In genomic region chr15:11190447-11190846, GRCm38 (mm10) we compare ENCODE assay signal across 30 mouse cellular contexts.
DNase-seq lines count a peak whose midpoint lies in the region; ATAC-seq and TF ChIP-seq lines count a peak whose summit lies in the region.
"Had no signal": no experiment of that assay in that cellular context is flagged by ENCODE, and none has a peak within 500 bp of the region (broad histone marks: within the 10 kb centered on the region; RNA-seq: fewer than 3 reads in every experiment).

No protein-coding gene starts in this region.

- no peak overlapping the region for H3K27ac ChIP-seq in kidney, postnatal 0 days
- H3K27ac ChIP-seq in liver, embryonic 16.5 days (ENCODE audit: low read length), result no peak overlapping the region
- H3K27ac ChIP-seq in lung, embryonic 16.5 days (ENCODE audit: low read length), result no peak overlapping the region
- H3K27ac ChIP-seq: embryonic facial prominence, embryonic 10.5 days; embryonic facial prominence, embryonic 13.5 days; forebrain, embryonic 12.5 days; forebrain, embryonic 15.5 days; heart, embryonic 15.5 days; hindbrain, embryonic 10.5 days; hindbrain, embryonic 13.5 days had no signal

- no peaks in the 10 kb centered on the region for H3K27me3 ChIP-seq in kidney, postnatal 0 days (ENCODE audit: insufficient read depth, low read length)
- H3K27me3 ChIP-seq in liver, embryonic 16.5 days (ENCODE audit: control insufficient read depth, insufficient read depth, low read depth, low read length), result no peaks in the 10 kb centered on the region
- no peaks in the 10 kb centered on the region for H3K27me3 ChIP-seq in lung, embryonic 16.5 days (ENCODE audit: control insufficient read depth, insufficient read depth, low read depth, low read length)
- H3K27me3 ChIP-seq: CH12.LX; embryonic facial prominence, embryonic 13.5 days; forebrain, embryonic 12.5 days; forebrain, embryonic 15.5 days; heart, embryonic 12.5 days; heart, embryonic 15.5 days; hindbrain, embryonic 13.5 days had no signal

- H3K36me3 ChIP-seq in kidney, postnatal 0 days (ENCODE audit: insufficient read depth, low read length), result no peaks in the 10 kb centered on the region
- no peaks in the 10 kb centered on the region for H3K36me3 ChIP-seq in liver, embryonic 16.5 days (ENCODE audit: control insufficient read depth, insufficient read depth)
- no peaks in the 10 kb centered on the region for H3K36me3 ChIP-seq in lung, embryonic 16.5 days (ENCODE audit: control insufficient read depth, insufficient read depth, low read length)
- H3K36me3 ChIP-seq: embryonic facial prominence, embryonic 10.5 days; embryonic facial prominence, embryonic 13.5 days; forebrain, embryonic 12.5 days; forebrain, embryonic 15.5 days; G1E; heart, embryonic 12.5 days; heart, embryonic 15.5 days; hindbrain, embryonic 10.5 days; hindbrain, embryonic 13.5 days had no signal

- H3K4me2 ChIP-seq in kidney, postnatal 0 days (ENCODE audit: low read length), result no peak overlapping the region
- H3K4me2 ChIP-seq in liver, embryonic 16.5 days (ENCODE audit: low read depth, low read length), result no peak overlapping the region
- H3K4me2 ChIP-seq in lung, embryonic 16.5 days (ENCODE audit: low read depth, low read length), result no peak overlapping the region
- H3K4me2 ChIP-seq: embryonic facial prominence, embryonic 13.5 days; forebrain, embryonic 12.5 days; forebrain, embryonic 15.5 days; heart, embryonic 12.5 days; heart, embryonic 15.5 days; hindbrain, embryonic 13.5 days had no signal

- no peaks in the 10 kb centered on the region for H3K9me3 ChIP-seq in kidney, postnatal 0 days (replicated peaks; ENCODE audit: low read length)
- no peaks in the 10 kb centered on the region for H3K9me3 ChIP-seq in liver, embryonic 16.5 days (replicated peaks; ENCODE audit: control insufficient read depth, low read length)
- H3K9me3 ChIP-seq in lung, embryonic 16.5 days (ENCODE audit: control insufficient read depth, low read length), result no peaks in the 10 kb centered on the region
- H3K9me3 ChIP-seq: embryonic facial prominence, embryonic 10.5 days; embryonic facial prominence, embryonic 13.5 days; forebrain, embryonic 12.5 days; forebrain, embryonic 15.5 days; G1E; heart, embryonic 12.5 days; heart, embryonic 15.5 days; hindbrain, embryonic 10.5 days; hindbrain, embryonic 13.5 days had no signal

- no peak for TF ChIP-seq CTCF in kidney, postnatal 0 days (IDR thresholded peaks at IDR 0.05; ENCODE audit: low read depth)

- DNase-seq in kidney, postnatal 0 days (ENCODE audit: low spot score), result peak; percentile 44
- DNase-seq in kidney, adult 8-10 months, result no peak
- no peak for DNase-seq in liver
- no peak for DNase-seq in lung, adult 18-20 months
- DNase-seq in embryo, embryonic 11 days, result no peak
- DNase-seq: adrenal gland, adult 2 months; adrenal gland, postnatal 14 days; B cell, adult 2 months; cerebellum, adult 11 months; cerebellum, adult 2 months; cerebellum, adult 9-11 months; cerebellum, postnatal 25 days; gastrocnemius, postnatal 25 days; heart, adult 18-20 months; heart, postnatal 10 days; heart, postnatal 36 days had no signal

- 76% methylated on average over 4 of the region's 4 CpGs for WGBS in kidney, postnatal 0 days
- WGBS in liver, embryonic 16.5 days (ENCODE audit: insufficient replicate concordance), result 55% methylated on average over 4 of the region's 4 CpGs
- WGBS in lung, embryonic 16.5 days, result 69% methylated on average over 4 of the region's 4 CpGs

- no peak overlapping the region for H3K4me3 ChIP-seq in kidney, postnatal 0 days (replicated peaks; ENCODE audit: low read depth, low read length)
- no peak overlapping the region for H3K4me3 ChIP-seq in liver, embryonic 16.5 days (ENCODE audit: low read depth, low read length)
- H3K4me3 ChIP-seq in lung, embryonic 16.5 days (ENCODE audit: low read length), result no peak overlapping the region
- H3K4me3 ChIP-seq: embryonic facial prominence, embryonic 10.5 days; embryonic facial prominence, embryonic 13.5 days; erythroblast, embryonic 14.5 days; forebrain, embryonic 12.5 days; forebrain, embryonic 15.5 days; heart, embryonic 12.5 days; heart, embryonic 15.5 days; hindbrain, embryonic 10.5 days; hindbrain, embryonic 13.5 days had no signal

- H3K9ac ChIP-seq in kidney, postnatal 0 days (ENCODE audit: low read depth, low read length), result no peak overlapping the region
- no peak overlapping the region for H3K9ac ChIP-seq in liver, embryonic 16.5 days (ENCODE audit: low read depth, low read length)
- no peak overlapping the region for H3K9ac ChIP-seq in lung, embryonic 16.5 days (ENCODE audit: low read length)
- H3K9ac ChIP-seq: embryonic facial prominence, embryonic 13.5 days; forebrain, embryonic 12.5 days; forebrain, embryonic 15.5 days; heart, embryonic 12.5 days; heart, embryonic 15.5 days; hindbrain, embryonic 13.5 days had no signal

- no peaks in the 10 kb centered on the region for H3K4me1 ChIP-seq in kidney, postnatal 0 days (replicated peaks; ENCODE audit: insufficient read depth, low read length)
- no peaks in the 10 kb centered on the region for H3K4me1 ChIP-seq in liver, embryonic 16.5 days (ENCODE audit: control insufficient read depth, low read depth, low read length)
- no peaks in the 10 kb centered on the region for H3K4me1 ChIP-seq in lung, embryonic 16.5 days (replicated peaks; ENCODE audit: control insufficient read depth, insufficient read depth, low read length)
- H3K4me1 ChIP-seq: embryonic facial prominence, embryonic 10.5 days; embryonic facial prominence, embryonic 13.5 days; forebrain, embryonic 12.5 days; forebrain, embryonic 15.5 days; heart, embryonic 12.5 days; heart, embryonic 15.5 days; hindbrain, embryonic 10.5 days; hindbrain, embryonic 13.5 days had no signal

- no peak for ATAC-seq in kidney, postnatal 0 days (replicated peaks; ENCODE audit: low FRiP score, low read depth)
- ATAC-seq in liver, embryonic 16.5 days (ENCODE audit: low read depth), result peak; percentile 30; the same call in 1 of the 2 replicates
- peak; percentile 62; the same call in 1 of the 2 replicates for ATAC-seq in lung, embryonic 16.5 days (ENCODE audit: low read depth)
- ATAC-seq: forebrain, embryonic 15.5 days; Patski had no signal
